Mouse (Mus musculus) ovary, postnatal 36 days (tissue): Measurements from ENCODE around the gene P4htm.
A peak's percentile ranks its signal among the peaks of the same experiment; 100 is the strongest.
"Not testable (repeated sequence)": the region's sequence is repeated elsewhere in the genome, so short reads cannot be mapped to it uniquely, and the experiment has no call there.

Source experiments
- DNase-seq: peaks from one replicate; pipeline ENCODE4 v3.0.0; 2022; ENCODE audit warnings: low spot score, mixed read lengths

Gene P4htm

GRCm38 (mm10) chr9:108596998-108597764 lies at the start of gene P4htm:
Gene P4htm, minus strand, starts transcription at chr9:108597667.
- DNase-seq: peak; percentile 75

GRCm38 (mm10) chr9:108639825-108640224 lies 42.4 kb upstream of the P4htm start:
- DNase-seq: no peak

- DNase-seq: no peak
These were observed 37.9 kb upstream of the P4htm start for GRCm38 (mm10) chr9:108635415-108635814.

- no peak for DNase-seq
These were observed 36.4 kb upstream of the P4htm start for GRCm38 (mm10) chr9:108633846-108634245.

GRCm38 (mm10) chr9:108632375-108632774 lies 34.9 kb upstream of the P4htm start:
- no peak for DNase-seq

- no peak for DNase-seq
These were observed 34.3 kb upstream of the P4htm start for GRCm38 (mm10) chr9:108631631-108632256.

- DNase-seq: no peak
These were observed 33.2 kb upstream of the P4htm start for GRCm38 (mm10) chr9:108630683-108631082.

GRCm38 (mm10) chr9:108628141-108628540 lies 30.7 kb upstream of the P4htm start:
- DNase-seq: no peak

- DNase-seq: no peak
These were observed 29.0 kb upstream of the P4htm start for GRCm38 (mm10) chr9:108626498-108626897.

GRCm38 (mm10) chr9:108617301-108617700 lies 19.8 kb upstream of the P4htm start:
- no peak for DNase-seq

GRCm38 (mm10) chr9:108611488-108611887 lies 14.0 kb upstream of the P4htm start:
- no peak for DNase-seq

GRCm38 (mm10) chr9:108608889-108609288 lies 11.4 kb upstream of the P4htm start:
- no peak for DNase-seq

- not testable (repeated sequence) for DNase-seq
These were observed 10.5 kb upstream of the P4htm start for GRCm38 (mm10) chr9:108607929-108608328.

- DNase-seq: no peak
These were observed 4.5 kb upstream of the P4htm start for GRCm38 (mm10) chr9:108601986-108602385.

- DNase-seq: no peak
These were observed 2.5 kb upstream of the P4htm start for GRCm38 (mm10) chr9:108600011-108600410.

GRCm38 (mm10) chr9:108599021-108599566 lies 1.6 kb upstream of the P4htm start:
- DNase-seq: no peak

- DNase-seq: no peak
These were observed 3.1 kb downstream of the P4htm start for GRCm38 (mm10) chr9:108594354-108594753.

- DNase-seq: no peak
These were observed 6.0 kb downstream of the P4htm start for GRCm38 (mm10) chr9:108591462-108591861.

- no peak for DNase-seq
These were observed 8.2 kb downstream of the P4htm start for GRCm38 (mm10) chr9:108589229-108589628.

GRCm38 (mm10) chr9:108587571-108588180 lies 9.8 kb downstream of the P4htm start:
- peak; percentile 77 for DNase-seq

GRCm38 (mm10) chr9:108579344-108579690 lies 18.1 kb downstream of the P4htm start:
- no peak for DNase-seq

- DNase-seq: peak; percentile 92
These were observed 18.7 kb downstream of the P4htm start, which contains the start of gene Wdr6 for GRCm38 (mm10) chr9:108578545-108579343. Gene Wdr6, minus strand, starts transcription at chr9:108578739.
